Mouse (Mus musculus): ENCODE data around the gene Tm6sf2.

DNA sequence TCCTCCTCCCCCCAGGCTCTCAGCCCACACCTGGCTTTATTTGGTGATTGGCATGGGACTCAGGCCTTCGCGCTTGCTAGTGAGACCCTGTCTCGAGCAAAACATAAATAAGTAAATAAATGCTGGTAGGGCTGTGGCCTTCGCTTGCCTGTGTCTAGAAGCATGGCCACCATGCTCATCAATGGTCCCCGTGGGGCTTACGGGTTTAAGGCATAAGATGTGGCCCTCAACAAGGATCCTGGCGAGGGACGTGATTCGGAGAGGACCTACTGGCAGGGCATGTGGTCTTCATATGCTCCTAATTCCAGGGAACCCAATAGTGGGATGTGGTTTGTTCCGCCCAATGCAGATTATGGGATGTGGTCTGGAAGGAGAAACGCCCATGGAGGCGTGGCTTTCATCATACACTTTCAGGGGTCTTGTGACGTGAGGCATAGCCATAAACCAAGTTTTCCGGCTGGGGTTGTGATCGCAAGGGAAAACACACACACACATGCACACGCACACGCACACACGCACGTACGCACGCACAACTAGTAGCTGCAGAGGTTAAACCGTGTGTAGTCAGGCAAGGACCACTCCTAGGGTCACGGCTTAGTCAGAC, 38.6 kb downstream of the Tm6sf2 start:
- TF ChIP-seq CTCF (IDR thresholded peaks at IDR 0.05) (no peak), EP300 (IDR thresholded peaks at IDR 0.05) (no peak)

Measured in lung, postnatal 0 days (tissue).